Mouse (Mus musculus) thymus, adult 2 months (tissue): ENCODE results near the gene Acss2.

Experiments
- CTCF ChIP-seq: fragments of 200-500 bp; IDR thresholded peaks from 2 replicates; pipeline ENCODE4 v1.5.1; 2012; ENCODE audit warnings: mild to moderate bottlenecking, control low read depth, low read length, moderate library complexity, borderline replicate concordance; ENCODE audit not compliant: control insufficient read depth, poor library complexity, insufficient read depth; ENCODE audit errors: extremely low read depth
- POLR2A ChIP-seq: fragments of 200-500 bp; IDR thresholded peaks from 2 replicates; pipeline ENCODE4 v1.6.1; 2012; ENCODE audit warnings: mild to moderate bottlenecking, low read length, control low read depth, moderate library complexity; ENCODE audit not compliant: control insufficient read depth, poor library complexity, insufficient read depth; ENCODE audit errors: extremely low read depth

GRCm38 (mm10) chr2:155633731-155634130 is 116.0 kb downstream of the Acss2 start:
- TF ChIP-seq CTCF, result no peak
- TF ChIP-seq POLR2A, result no peak
